Mouse (Mus musculus) layer of hippocampus, adult 18-20 months (tissue): Measurements from ENCODE around the gene Zg16. TPM values are rescaled to one million over a fixed set of nuclear protein-coding genes. Genes with fewer than 3 reads are reported as not detected.

ENCODE experiments used
- DNase-seq, 2 experiments: peaks; one replicate each; pipeline ENCODE4 v3.0.0; 2022; ENCODE audit warnings: low spot score in 2 of 2
- total RNA-seq, 2 experiments: library from RNA; stranded (reverse); gene quantifications; 2 replicates each; pipeline ENCODE4 v1.2.3; 2021

The Zg16 gene
- total RNA-seq, 2 experiments from 2014 or later, result not detected

DNA sequence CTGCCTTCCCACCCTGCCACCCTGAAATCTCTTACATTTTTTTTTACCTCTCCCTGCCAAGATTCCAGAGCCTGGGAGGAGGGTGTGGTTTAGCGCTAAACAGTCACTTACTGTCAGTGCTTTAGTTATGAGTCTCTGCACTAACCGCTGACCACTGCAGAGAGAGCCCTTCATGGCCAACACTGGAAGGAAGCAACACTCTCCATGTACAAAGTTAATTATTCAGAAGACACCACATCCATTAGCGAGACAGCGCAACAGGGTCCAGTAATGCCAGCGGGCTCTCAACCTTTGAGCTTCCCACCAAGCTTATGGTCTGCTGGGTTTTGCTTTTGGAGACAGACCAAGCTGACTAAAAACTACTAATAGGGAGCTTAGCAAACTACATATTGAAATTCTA, 10.9 kb downstream of the Zg16 start:
- no peak for DNase-seq

DNA sequence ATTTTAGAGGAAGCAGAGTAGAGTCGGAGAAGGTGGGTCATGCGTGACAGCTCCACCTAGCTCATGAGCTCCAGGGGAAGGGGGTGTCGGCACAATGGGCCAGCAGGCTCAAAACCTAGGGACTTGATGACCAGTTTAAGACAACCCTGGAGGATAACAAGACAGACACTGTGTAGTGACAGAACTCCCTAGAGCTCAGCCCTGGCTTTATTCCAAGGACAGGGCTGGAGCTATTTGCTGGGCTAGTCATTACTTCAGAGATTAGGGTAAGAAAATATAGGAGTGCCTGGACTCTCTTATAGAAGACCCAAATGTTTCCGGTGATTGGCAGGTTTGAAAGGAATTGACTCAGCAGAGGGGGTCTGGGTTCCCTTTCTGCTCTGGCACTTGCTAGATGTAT, 13.9 kb downstream of the Zg16 start:
- no peak for DNase-seq

DNA sequence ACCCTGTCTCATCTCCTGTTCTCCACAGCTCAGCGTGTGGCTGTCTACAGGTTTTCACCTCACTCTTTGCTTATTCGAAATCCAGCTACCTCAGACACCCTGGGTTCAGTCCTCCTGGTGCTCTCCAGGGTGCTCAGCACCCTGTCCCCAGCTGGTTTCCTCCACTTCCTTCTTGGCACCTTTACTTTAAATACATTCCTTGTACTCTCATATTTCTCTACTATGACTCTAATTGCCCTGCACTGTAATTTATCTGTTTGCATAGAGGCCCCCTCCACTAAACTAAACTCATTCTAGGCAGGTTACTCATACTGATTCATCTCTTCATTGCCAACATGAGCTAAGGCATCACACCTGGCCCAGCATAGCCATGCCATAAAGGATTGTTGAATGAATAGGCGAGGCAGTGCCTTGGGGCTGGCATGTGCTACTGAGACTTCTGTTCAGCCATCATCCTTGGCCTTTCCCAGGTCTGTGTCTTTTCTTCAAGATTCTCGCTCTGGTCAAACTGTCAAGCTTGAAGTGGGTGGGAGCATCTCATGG, 16.2 kb downstream of the Zg16 start:
- no peak for DNase-seq

DNA sequence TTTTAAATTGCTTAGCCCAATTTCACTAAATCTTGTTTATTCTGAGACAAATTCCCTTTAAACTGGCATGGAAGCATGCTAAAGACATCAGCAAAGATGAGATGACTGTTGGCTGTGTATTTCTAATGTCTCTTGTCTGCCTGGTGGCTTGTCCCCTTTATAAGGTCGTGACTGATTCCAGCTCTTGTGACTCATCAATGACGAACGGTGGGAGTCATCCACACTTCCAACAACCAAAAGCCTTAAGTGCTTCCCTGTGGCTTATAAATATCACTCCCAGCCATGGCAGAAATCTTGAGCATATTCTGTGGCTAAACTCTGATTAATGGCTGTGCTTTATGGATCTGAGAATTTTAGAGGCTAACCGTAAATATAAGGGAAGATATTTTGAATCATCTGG, 20.8 kb downstream of the Zg16 start:
- no peak for DNase-seq

DNA sequence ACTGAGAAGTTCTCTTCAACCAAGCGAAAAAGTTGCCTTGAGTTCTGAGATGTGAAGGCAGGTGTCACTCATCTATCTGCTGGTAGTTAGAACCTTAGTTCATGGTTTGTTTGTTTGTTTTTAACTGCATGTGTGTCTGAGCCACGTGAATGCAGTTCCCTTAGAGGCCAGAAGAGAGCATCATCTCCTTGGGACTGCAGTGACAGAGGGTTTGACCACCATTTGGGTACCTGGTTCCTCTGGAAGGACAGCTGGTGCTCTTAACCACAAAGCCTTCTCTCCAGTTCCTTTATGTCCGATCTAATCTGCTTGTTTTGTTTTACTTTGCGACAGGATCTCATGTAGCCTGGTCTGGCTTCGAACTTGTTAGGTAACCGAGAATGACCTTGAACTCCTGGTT, 21.6 kb downstream of the Zg16 start:
- no peak for DNase-seq

DNA sequence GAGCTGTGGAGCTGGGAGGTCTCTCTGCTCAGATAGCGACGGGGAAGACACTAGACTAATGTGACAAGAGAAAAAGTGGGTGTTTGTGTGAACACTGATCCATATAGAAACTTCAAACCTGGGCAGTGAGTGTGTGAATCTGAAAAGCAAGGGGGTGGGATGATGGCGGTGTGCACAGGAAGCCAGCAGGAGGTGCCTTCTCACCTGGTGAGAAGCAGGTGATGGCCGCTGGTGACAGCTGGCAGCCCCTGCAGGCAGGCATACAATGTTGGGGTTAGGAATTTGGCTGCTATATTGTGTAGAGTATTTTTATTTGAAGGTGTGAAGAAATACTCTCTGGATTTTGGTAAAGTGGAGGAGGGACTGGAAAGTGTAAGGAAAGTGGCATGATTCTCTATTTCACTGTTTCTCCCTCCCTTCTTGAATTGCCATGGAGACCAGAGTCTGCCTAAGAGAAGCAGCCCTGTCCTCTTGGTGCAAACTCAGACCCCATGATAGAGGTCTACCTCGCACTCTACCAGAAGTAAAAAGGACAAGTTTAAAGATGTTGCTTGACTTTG, 32.0 kb downstream of the Zg16 start:
- DNase-seq, result no peak

DNA sequence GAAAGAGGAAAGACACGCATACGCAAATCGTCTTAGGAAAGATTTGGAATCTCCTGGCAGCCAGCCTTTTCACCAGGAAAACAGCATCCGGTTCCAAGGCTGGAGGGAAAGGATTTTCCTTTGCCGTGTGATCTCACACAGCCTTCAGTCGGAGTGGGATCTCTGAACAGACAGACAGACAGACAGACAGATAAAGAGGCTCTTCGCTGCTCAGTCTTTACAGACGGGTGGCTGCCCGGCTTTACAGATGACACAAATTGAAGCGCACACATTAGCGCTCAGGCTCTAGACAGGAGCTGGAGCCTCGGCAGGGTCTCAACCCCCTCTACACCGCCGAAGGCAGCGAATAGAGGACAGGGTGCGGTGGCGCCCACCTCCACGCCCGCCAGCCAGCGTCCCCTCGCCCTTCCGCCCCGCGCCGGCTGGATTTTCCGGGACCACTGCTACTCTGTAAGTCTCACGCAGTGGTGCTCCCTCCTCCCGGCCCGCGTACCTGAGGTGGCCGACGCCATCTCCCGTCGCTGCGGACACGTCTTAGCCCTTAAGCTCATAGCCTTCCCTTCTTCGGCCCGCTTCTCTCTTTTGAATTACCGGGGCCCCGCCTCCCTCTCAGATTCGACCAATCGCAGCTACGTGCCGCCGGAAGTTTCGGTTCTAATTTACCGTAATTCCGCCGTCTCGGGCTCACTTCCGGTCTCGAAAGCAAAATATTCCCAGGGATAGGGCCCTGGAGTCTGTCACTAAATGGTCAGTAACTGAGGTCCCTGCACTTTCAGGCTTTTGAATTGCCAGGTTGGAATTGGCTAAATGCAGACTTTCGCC, 45.1 kb downstream of the Zg16 start, which contains the start of gene Kif22:
Kif22 (minus strand) TSS at position 621 of the 822 bp plus-strand sequence.
- DNase-seq, result peak; percentile 70 to 89

DNA sequence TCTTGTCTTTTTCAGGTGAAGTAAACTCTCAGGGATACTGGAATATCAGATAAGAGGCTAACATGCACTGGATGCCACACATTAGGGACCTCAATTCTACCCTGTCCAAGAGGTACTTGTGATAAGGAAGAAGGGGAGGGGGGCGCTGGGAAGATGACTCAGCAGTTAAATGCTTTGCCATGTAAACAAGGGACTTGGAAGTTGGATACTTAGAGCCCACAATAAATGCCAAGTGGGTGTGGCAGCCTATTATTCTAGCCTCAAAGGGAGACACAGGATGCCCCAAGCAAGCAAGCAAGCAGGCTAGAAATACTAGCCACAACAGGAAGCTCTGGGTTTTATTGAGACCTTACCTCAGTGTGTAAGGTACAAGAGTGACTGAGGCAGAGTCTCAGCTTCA, 55.9 kb downstream of the Zg16 start:
- no peak for DNase-seq

DNA sequence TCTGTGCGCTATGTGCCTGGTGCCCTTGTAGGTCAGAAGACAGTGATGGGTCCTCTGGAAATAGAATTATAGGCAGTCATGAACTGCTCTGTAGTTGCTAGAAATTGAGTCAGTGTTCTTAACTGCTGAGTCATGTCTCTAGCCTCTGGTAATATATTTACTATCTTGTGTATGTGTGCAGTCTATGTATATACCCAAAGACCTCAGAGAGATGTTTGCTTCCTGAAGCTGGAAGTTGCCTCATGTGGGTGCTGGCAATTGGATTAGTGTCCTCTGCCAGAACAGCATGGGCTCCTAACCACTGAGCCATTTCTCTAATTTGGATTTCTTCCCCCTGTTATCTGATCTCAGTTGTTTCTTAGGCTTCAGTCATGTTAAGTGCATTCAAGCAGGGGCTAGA, 57.0 kb downstream of the Zg16 start:
- DNase-seq, result no peak

DNA sequence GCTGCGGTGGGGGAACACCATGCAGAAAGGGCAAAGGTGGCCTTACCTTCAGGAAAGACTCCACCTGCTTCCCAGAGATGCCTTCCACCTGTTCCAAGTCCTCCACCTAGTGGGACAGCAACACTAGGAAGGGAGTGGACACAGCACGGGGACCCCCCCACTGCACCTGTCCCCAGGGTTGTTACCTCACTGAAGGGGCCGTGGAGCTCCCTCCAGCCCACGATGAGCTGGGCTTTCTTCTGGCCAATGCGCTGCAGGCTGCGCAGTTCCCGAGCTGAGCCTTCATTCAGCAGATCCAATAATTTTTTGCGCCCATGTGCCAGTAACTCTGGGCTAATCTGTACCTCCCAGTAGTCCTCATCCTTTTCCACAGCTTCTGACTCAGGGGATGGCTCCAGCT, 59.2 kb downstream of the Zg16 start:
- no peak for DNase-seq

DNA sequence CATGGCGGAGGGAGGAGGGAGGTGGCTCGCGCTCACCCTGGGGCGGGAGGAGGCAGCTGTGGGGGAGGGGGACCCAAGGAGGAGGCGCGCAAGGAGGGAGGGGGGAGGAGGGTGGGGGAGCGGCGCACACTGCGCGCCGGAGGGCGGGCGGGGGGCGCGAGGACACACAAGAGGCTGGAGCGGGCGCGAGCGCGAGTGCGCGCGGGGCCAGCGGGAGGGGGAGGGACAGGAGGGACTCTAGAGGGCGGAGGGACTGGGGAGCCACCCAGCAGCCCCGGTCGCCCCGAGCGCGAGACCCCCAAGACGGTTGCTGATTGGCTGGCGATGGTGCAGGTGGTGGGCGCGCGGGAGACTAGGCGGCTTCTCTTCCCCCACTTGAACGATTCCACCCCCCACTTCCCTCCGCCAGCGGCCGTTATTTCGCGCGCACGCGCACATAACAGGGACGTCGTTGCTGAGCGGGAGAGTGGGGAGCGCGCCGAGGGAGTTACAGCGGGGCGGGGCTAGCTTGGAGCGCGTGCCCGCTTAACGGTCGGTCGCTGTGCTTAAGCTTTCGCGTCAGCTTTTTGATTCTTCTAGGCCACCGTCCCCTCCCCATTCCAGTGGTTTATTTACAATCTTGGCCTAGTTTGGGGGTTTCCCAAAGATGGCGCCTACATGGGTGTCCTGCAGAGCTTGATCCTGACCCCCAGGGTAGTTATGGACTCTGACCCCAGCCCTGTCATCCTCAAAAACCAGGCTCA, 60.0 kb downstream of the Zg16 start, which contains the start of gene Maz:
Maz (minus strand) TSS at position 54 of the 743 bp plus-strand sequence.
- peak; percentile 99 to 100 for DNase-seq

DNA sequence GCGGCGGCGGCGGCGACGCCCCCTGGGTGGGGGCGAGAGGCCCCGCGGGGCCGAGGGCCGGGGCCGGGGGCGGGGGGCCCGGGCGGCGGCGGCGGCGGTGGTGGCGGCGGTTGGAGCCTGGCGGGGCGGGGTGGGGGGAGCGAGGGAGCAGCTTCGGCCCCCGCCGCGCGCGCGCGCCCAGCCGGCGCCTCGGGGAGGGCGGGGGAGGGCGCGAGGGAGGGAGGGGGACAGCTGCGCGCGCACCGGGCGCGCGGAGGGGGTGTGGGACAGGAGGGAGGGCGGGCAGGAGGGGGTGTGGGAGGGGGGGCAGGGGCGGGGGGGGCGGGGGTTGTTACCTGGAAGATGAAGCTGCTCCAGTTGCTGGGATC, 60.5 kb downstream of the Zg16 start:
- no peak for DNase-seq

DNA sequence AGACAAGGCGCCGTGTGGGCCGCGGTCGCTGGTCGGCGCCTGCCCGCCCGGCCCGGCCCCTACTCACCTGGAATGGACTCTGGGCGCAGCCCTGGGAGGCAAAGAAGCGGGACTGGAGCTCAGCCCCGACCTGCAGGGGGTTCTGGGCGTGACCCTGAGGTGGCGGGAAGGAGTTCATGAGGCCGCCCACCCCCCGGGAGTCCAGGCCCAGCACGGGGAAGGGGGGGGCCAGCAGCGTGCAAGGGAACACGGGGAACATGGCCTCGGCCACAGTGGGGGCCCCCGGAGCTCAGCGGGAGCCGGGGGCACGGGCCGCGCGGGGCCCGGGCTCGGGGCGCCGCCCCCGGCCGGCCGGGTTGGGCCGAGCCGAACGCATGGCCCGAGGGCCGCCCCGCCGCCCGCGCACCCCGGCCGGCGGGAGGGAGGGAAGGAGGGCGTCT, 60.9 kb downstream of the Zg16 start:
- DNase-seq, result peak in 1 of 2 experiments; percentile 45

DNA sequence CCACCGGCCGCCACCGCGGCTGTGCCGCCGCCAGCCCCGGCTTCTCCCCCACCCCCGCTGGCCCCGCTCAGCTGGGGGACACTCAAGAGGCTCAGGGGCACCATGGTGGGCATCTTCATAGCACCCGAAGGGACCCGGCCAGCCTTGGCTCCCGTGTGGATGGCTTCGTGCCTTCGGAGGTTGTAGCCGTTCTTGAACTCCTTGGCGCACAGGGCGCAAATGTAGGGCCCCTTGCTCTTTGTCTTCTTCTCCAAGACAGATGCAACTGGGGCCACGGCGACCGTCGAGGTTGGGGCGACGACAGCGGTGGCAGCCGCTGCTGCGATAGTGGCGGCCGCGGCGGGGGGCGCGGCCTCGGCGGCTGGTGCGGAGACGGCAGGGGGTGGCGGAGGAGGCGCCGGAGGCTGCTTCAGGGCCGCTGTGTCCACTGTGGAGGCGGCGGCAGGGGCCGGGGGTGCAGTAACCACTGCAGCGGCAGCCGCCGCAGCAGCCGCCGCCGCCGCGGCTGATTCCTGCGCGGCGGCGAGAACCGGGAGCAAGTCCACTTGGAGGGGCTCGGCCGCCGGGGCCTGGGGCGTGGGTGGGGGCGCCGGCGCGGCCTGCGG, 61.5 kb downstream of the Zg16 start:
- DNase-seq, result no peak

DNA sequence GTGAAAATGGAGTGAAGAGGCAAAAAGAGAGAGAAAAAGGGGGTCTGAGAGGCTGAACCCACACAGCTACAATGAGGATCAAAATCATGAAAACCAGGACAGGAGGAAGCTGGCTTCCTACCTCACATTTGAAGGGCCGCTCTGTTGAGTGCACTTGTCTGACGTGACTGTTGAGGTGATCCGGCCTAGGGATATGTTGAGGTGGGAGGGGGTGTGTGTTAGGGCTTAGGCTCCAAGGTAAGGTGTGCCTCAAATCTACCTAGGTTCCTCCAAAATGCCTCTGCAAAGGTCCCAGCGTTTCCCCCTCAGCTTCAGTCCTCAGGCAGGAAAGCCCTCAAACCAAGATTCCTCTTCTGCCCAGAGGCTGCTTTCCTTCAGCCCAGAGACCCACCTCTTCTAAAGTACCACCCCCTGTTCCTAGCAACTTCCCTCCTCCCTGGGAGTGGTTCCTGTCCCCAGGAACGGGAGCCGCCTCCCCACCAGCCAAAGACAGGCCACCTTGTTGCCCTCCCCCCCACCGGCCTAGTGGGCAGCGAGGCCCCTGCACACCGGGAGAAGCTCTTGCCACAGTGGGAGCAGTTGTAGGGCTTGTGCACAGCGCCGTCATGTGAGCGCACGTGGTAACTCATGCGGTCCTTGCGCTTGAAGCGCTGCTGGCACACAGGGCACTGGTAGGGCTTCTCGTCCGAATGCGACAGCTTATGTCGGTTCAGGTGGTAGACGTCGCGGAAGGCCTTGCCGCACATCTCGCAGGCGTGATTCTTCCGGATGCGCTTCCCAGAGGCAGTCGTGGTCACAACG, 62.2 kb downstream of the Zg16 start:
- peak; percentile 79 to 88 for DNase-seq

DNA sequence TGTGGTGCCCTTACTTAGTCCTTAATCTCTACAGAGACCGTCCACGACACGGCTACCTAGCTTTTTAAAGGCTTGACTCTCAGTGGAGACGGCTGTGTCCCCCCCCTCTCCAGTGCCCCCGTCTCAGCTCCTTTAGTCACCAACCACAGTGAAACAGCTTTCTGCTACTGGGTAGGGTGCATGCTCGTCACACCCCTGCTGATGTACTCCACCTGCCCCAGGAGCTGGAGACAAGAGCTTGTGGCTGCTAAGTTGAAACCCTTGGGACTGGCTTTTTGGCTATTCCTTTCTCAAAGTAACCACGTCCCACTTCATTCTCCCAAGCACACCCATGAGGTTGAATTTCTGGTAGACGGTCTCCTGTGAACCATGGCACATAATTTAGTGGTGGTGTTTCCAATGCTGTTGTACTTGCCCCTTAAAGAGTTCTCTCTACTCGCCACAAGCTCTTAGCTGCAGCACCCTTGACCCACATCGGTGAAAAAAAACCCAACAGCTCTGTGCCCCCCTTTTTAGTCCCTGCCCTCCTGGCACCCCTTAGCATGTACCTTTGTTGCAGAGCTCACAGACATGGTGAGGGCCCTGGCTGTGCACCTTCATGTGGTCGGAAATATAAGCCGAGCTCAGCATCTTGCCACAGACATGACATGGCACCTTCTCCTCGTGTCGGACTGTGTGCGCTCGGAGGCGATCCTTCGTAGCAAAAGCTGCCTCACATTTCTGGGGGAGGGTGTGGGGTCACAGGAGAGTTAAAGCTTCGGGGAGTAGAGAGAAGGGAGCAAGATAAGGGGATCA, 63.0 kb downstream of the Zg16 start:
- DNase-seq, result no peak

DNA sequence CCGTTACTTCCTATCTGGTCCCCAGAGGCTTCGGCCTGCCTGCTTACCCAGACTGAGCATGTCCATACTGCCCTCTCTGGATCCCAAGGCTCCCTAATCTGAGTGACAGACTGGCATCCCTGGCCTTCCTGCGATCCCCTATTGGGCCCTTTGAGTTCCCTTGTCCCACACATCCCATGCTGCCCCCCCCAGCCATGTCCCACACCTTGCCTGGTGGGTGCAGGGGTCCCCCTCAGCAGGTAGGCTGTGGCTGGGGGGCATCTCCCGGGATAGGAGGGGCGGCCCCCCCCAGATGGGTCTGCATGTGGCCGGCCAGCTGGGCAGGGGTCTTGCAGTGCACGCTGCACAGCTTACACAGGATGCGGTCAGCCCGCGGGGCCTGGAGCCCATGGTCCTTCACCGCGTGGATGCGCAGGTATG, 63.8 kb downstream of the Zg16 start:
- no peak for DNase-seq

DNA sequence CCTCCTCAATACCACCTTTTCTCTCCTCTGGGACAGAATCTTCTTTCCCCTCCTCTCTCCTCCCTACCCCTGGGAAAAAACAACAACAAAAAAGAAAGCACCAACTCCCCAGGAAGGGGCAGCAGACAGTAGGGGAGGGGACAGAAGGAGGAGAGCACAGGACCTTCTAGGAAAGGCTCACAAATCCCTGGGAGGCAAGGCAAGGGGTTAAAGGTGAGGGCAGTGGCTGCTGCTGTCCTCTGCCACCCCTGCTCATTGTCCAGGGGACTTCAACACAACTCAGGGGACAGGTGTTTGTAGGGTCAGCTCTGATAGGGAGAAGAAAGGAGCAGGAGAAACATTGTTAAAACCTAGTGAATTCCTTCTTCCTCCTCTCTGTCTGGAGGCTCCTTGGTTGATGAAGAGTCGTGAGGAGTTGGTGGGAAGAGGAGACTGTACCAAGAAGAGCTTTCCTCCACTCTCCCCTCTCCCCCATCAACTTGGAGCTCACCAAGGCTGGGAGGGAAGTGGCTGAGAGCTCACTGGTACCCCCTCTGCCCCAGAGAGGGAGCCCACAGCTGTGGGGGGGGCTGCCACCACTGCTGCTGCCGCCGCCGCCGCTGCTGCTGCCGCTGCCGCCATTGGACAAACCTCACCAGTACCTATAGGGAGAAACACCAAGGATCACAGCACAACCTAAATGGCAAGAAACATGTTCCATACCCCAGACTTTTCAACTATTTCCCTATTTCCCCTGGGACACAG, 64.4 kb downstream of the Zg16 start:
- DNase-seq, result no peak
